Mouse (Mus musculus): ENCODE measurements around the gene Bcl2l14.

Gene Bcl2l14

GRCm38 (mm10) chr6:134448451-134448850 lies 52.3 kb downstream of the Bcl2l14 start:
- no peak for DNase-seq

GRCm38 (mm10) chr6:134449958-134450357 lies 53.8 kb downstream of the Bcl2l14 start:
- peak; percentile 31 for DNase-seq

GRCm38 (mm10) chr6:134450661-134451119 lies 54.6 kb downstream of the Bcl2l14 start:
- DNase-seq, result peak; percentile 13

- no peak for DNase-seq
Measured at GRCm38 (mm10) chr6:134454093-134454492, 58.0 kb downstream of the Bcl2l14 start.

- DNase-seq, result no peak
Measured at GRCm38 (mm10) chr6:134458376-134458775, 62.3 kb downstream of the Bcl2l14 start.

- no peak for DNase-seq
Measured at GRCm38 (mm10) chr6:134461175-134461574, 65.1 kb downstream of the Bcl2l14 start.

GRCm38 (mm10) chr6:134466671-134467229 lies 70.6 kb downstream of the Bcl2l14 start:
- DNase-seq, result no peak

GRCm38 (mm10) chr6:134469297-134469696 lies 73.2 kb downstream of the Bcl2l14 start:
- DNase-seq, result no peak

- DNase-seq, result no peak
Measured at GRCm38 (mm10) chr6:134470857-134471256, 74.7 kb downstream of the Bcl2l14 start.

- DNase-seq, result no peak
Measured at GRCm38 (mm10) chr6:134473143-134473561, 77.0 kb downstream of the Bcl2l14 start.

- DNase-seq, result no peak
Measured at GRCm38 (mm10) chr6:134479481-134479880, 83.4 kb downstream of the Bcl2l14 start.

GRCm38 (mm10) chr6:134486318-134486717 lies 90.2 kb downstream of the Bcl2l14 start:
- DNase-seq, result no peak

All from right cerebral cortex, postnatal 25 days (tissue).